Mouse (Mus musculus) embryonic facial prominence, embryonic 14.5 days (tissue): ENCODE data around the gene Rcbtb1. TPM values are rescaled to one million over a fixed set of nuclear protein-coding genes. Genes with fewer than 3 reads are reported as not detected.
"Not testable (repeated sequence)": the region's sequence is repeated elsewhere in the genome, so short reads cannot be mapped to it uniquely, and the experiment has no call there.

Source experiments
- ATAC-seq: fragments of 200-750 bp; cut with Nextera tagmentation; 2 replicates; pipeline ENCODE4 v1.8.0; 2017; ENCODE audit warnings: low read depth, moderate number of reproducible peaks, moderate TSS enrichment
- DNase-seq: peaks from one replicate; pipeline ENCODE4 v3.0.0-alpha.2; 2015; ENCODE audit warnings: low spot score
- H3K27ac ChIP-seq: fragments of 300-500 bp; sonication (generic); replicated peaks from 2 replicates; pipeline ENCODE4 v1.5.1; 2014; ENCODE audit warnings: low read depth, mild to moderate bottlenecking, low read length, moderate library complexity
- H3K27me3 ChIP-seq: fragments of 300-500 bp; sonication (generic); replicated peaks from 2 replicates; pipeline ENCODE4 v1.6.1; 2014; ENCODE audit warnings: low read length; ENCODE audit not compliant: control insufficient read depth, insufficient read depth
- H3K36me3 ChIP-seq: fragments of 300-500 bp; sonication (generic); 2 replicates; pipeline ENCODE4 v1.6.1; 2014; ENCODE audit warnings: low read length, mixed read lengths; ENCODE audit not compliant: control insufficient read depth, insufficient read depth
- H3K4me1 ChIP-seq: fragments of 300-500 bp; sonication (generic); 2 replicates; pipeline ENCODE4 v1.6.1; 2014; ENCODE audit warnings: antibody characterized with exemption, low read length; ENCODE audit not compliant: control insufficient read depth, insufficient read depth
- H3K4me2 ChIP-seq: fragments of 300-500 bp; sonication (generic); 2 replicates; pipeline ENCODE4 v1.6.1; 2014; ENCODE audit warnings: low read depth, mild to moderate bottlenecking, low read length, moderate library complexity, mixed read lengths
- H3K4me3 ChIP-seq: fragments of 300-500 bp; sonication (generic); 2 replicates; pipeline ENCODE4 v1.5.1; 2014; ENCODE audit warnings: low read depth, mild to moderate bottlenecking, low read length
- H3K9ac ChIP-seq: fragments of 300-500 bp; sonication (generic); 2 replicates; pipeline ENCODE4 v1.6.1; 2014; ENCODE audit warnings: low read depth, mild to moderate bottlenecking, low read length, moderate library complexity, mixed read lengths
- H3K9me3 ChIP-seq: fragments of 300-500 bp; sonication (generic); 2 replicates; pipeline ENCODE4 v1.6.1; 2016; ENCODE audit warnings: low read length; ENCODE audit not compliant: control insufficient read depth
- WGBS: fragments of 180-500 bp; shearing (Covaris S2); extraction: QIAGEN DNeasy Blood & Tissue Kit; methylation state at CpG from one replicate; pipeline ENCODE4 v1.1.7; 2014; 5-methylcytosine and 5-hydroxymethylcytosine counted together
- polyA plus RNA-seq: library from polyadenylated mRNA; unstranded; fragments of >200 nt; fragmentation: Nextera tagmentation; extraction: Ambion mirVana; gene quantifications from 2 replicates; pipeline ENCODE4 v1.2.1, GENCODE M21; 2014

Gene Rcbtb1
- polyA plus RNA-seq, 1 experiment from 2014 or later, result 40.0 TPM

- H3K36me3 ChIP-seq, result peaks cover 95% of the 10 kb centered on the region
- no peak overlapping the region for H3K4me2 ChIP-seq
- H3K9ac ChIP-seq, result no peak overlapping the region
- no peaks in the 10 kb centered on the region for H3K27me3 ChIP-seq
- H3K4me3 ChIP-seq, result no peak overlapping the region
- WGBS, result 78% methylated on average over 5 of the region's 5 CpGs
- ATAC-seq (no peak), DNase-seq (peak; percentile 14)
- no peaks in the 10 kb centered on the region for H3K9me3 ChIP-seq
- no peak overlapping the region for H3K27ac ChIP-seq
- H3K4me1 ChIP-seq, result no peaks in the 10 kb centered on the region
These were observed 31.0 kb downstream of the Rcbtb1 start for GRCm38 (mm10) chr14:59232003-59232402.

- DNase-seq (no peak), ATAC-seq (no peak)
- Histone ChIP-seq H3K4me2 (no peak overlapping the region), H3K4me3 (no peak overlapping the region), H3K27ac (no peak overlapping the region), H3K27me3 (no peaks in the 10 kb centered on the region), H3K9ac (no peak overlapping the region), H3K36me3 (peaks cover 95% of the 10 kb centered on the region), H3K9me3 (peaks cover 12% of the 10 kb centered on the region; the same call in 1 of the 2 replicates), H3K4me1 (no peaks in the 10 kb centered on the region)
- 95% methylated on average over 9 of the region's 9 CpGs for WGBS
These were observed 32.6 kb downstream of the Rcbtb1 start for GRCm38 (mm10) chr14:59233635-59234034.

GRCm38 (mm10) chr14:59250350-59250749 lies 49.3 kb downstream of the Rcbtb1 start:
- H3K9ac ChIP-seq, result not testable (repeated sequence)
- 63% methylated on average over 5 of the region's 5 CpGs for whole genome bisulfite sequencing

GRCm38 (mm10) chr14:59255861-59256260 lies 54.9 kb downstream of the Rcbtb1 start:
- 53% methylated on average over 1 of the region's 1 CpGs for WGBS
- not testable (repeated sequence) for H3K4me3 ChIP-seq, H3K9ac ChIP-seq, H3K4me2 ChIP-seq, H3K27me3 ChIP-seq, DNase-seq, H3K27ac ChIP-seq, H3K36me3 ChIP-seq, H3K4me1 ChIP-seq, ATAC-seq, H3K9me3 ChIP-seq

More at GRCm38 (mm10) chr14:59250350-59250749, 49.3 kb downstream of the Rcbtb1 start:
- H3K4me2 ChIP-seq, ATAC-seq, H3K27me3 ChIP-seq, H3K27ac ChIP-seq, H3K4me1 ChIP-seq, H3K36me3 ChIP-seq, H3K4me3 ChIP-seq, H3K9me3 ChIP-seq: not testable (repeated sequence)
- peak; percentile 40 for DNase-seq

GRCm38 (mm10) chr14:59260056-59260455 lies 59.0 kb downstream of the Rcbtb1 start, which contains the start of gene Gm6904:
TSS of gene Gm6904 (minus strand) at chr14:59260216.
- ATAC-seq (no peak), DNase-seq (peak; percentile 22)
- Histone ChIP-seq H3K9ac (no peak within 1 kb of the TSS), H3K4me2 (no peak within 1 kb of the TSS), H3K27ac (no peak within 1 kb of the TSS), H3K4me3 (no peak within 1 kb of the TSS), H3K27me3 (no peaks in the 10 kb centered on the region), H3K9me3 (no peaks in the 10 kb centered on the region), H3K4me1 (no peaks in the 10 kb centered on the region), H3K36me3 (no peaks in the 10 kb centered on the region)
- 71% methylated on average over 3 of the region's 3 CpGs for WGBS

GRCm38 (mm10) chr14:59274961-59275360 lies 74.0 kb downstream of the Rcbtb1 start:
- not testable (repeated sequence) for H3K27me3 ChIP-seq, H3K4me1 ChIP-seq, H3K36me3 ChIP-seq, ATAC-seq, H3K27ac ChIP-seq, H3K9ac ChIP-seq, DNase-seq, H3K4me2 ChIP-seq, H3K4me3 ChIP-seq, H3K9me3 ChIP-seq
- WGBS, result 78% methylated on average over 4 of the region's 4 CpGs

Other genes starting within 250 kb of the Rcbtb1 start
- not detected in 2 replicates for gene 1700129C05Rik, start 58.3 kb upstream of the Rcbtb1 start, polyA plus RNA-seq
- gene Gm5142, start 22.5 kb upstream of the Rcbtb1 start, polyA plus RNA-seq, result not detected in 2 replicates
- not detected in 2 replicates for gene Gm6904, start 59.0 kb downstream of the Rcbtb1 start, polyA plus RNA-seq
- 0.22 TPM in 1 of 2 replicates, not detected in the other for gene Phf11a, start 96.3 kb downstream of the Rcbtb1 start, polyA plus RNA-seq
- 0.72 and 1.1 TPM in 2 replicates for gene Phf11b, start 140.1 kb downstream of the Rcbtb1 start, polyA plus RNA-seq
- gene Phf11d, start 164.3 kb downstream of the Rcbtb1 start, polyA plus RNA-seq, result 1.3 and 2.1 TPM in 2 replicates
- gene Phf11c, start 194.2 kb downstream of the Rcbtb1 start, polyA plus RNA-seq, result 0.37 and 0.45 TPM in 2 replicates
- 8.7 and 11.3 TPM in 2 replicates for gene Setdb2, start 239.7 kb downstream of the Rcbtb1 start, polyA plus RNA-seq
- gene Cab39l, start 239.8 kb downstream of the Rcbtb1 start, polyA plus RNA-seq, result 38.1 and 39.9 TPM in 2 replicates